Mouse (Mus musculus): ENCODE data around the gene Nsl1.
A peak's percentile ranks its signal among the peaks of the same experiment; 100 is the strongest.
"Not testable (repeated sequence)": the region's sequence is repeated elsewhere in the genome, so short reads cannot be mapped to it uniquely, and the experiment has no call there.

Nsl1 gene

DNA sequence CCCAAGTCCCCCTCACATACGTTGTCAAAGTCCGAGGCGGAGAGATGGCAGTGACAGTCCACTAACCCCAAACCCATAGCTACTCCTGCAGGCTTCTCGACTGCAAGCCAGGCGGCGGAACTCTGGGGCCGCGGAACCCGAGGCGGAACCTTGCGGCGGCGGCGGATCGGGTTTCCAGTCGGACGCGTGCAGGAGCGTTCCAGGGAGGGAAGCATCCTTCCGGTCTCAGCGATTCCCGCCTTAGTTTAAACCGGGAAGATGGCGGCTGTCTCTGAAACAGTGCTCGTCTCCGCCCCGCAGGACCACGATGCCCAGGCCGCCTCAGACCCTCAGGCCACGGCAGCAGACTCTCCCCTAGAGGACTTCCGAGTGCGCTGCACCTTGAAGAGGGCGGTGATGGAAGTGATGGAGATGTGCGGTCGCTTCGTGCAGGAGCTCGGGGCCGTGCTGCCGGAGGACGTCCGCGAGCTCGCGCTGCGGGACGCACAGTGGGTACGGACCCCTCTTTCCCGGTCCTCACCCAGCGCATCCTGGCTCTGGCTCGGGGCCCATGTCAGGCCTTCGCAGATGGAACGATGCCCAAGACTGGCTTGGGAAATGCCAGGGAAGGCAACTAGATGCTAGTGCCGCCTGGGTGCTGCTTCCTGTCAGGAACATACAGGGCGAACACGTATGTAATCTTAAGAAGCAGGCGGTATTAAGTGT lies at the start of gene Nsl1, which contains the start of gene Tatdn3:
Gene Nsl1, plus strand, starts transcription at position 232 of the 705 bp plus-strand sequence.
Gene Tatdn3, minus strand, starts transcription at position 152 of the 705 bp plus-strand sequence.
- peak; percentile 88 for DNase-seq

DNA sequence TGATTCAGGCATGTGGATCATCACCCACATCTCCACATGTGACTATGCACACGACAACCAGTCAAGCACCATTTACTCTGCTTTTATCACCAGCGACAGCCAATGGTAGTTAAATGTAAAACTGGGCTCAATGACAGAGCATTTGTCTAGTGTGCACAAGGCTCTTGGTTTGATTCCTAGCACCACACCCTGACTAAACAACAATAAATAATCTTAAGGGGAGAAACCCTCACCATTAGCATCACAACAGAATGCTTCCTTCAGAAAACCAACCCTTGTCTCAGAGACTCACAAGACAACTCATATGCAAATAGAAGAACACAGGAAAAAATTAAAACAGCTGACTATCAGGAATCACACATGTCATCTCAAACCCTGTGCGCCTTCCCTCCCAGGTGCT lies 48.5 kb upstream of the Nsl1 start:
- DNase-seq: no peak

DNA sequence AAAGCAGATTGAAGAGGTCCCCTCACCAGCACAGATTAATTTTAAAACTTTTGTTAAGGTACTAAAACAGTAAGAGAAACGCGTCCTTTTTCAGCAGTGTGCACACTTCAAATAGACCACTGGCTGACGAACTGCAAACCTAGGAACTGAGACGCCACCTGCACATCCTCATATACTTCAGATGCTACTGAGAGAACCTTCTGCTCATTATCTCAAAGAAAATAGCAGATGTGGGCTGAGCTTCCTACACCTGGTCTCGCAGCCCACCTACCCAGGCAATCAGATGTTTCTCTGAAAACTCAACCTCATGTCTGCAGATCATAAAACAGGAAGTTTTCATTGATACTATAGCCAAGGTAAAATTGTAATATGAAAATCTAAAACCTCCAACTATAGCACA lies 43.0 kb upstream of the Nsl1 start:
- DNase-seq: no peak

DNA sequence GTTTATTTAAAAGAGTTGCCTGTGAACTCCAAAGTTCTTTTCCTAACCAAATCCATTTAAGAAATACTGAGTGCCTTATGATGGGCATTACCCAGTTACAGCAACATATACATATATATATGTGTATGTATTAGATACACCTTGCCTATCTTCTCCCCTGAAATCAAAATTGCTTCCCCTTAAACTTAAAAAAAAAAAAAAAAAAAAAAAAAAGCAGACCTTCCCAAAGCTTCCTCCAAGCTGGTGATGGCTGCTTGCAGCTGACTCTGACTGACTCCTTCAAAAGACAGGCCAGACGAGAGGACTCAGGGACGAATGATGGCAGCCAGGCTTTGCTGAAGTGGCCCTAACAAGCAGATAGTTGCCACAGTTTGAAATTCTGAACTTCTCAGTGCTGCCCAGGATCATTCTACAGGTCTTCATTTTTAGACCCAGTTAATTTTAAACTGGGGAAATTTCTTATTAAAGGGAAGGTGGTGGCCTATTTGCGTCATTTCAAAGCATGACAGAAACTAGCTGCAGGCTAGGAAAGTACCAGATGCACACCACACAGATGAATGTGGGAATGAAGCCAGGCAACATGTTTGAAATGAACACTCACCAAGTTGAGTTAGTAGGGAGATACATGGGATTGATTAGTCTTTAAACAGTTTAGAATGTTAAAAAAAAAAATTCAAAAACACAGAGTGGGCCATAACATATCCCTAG lies 42.4 kb upstream of the Nsl1 start:
- no peak for DNase-seq

DNA sequence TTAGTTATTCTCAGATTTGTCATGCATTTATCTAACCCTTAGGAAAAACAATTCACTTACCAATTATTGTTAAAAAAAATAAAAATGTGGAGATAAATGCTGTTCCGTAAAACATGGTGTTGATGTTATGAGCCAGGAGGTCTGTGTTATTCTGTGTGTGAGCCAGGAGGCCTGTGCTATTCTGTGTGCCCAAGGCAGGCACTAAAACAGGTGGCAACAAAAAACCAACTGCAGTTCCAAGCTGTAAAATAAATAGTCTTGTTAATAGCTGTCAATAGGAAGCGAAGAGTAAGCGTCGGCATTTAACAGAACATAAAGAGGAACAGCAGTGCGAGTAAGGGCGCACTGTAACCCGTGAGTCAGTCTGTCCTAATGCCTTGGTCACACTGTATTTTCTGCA lies 41.8 kb upstream of the Nsl1 start:
- no peak for DNase-seq

DNA sequence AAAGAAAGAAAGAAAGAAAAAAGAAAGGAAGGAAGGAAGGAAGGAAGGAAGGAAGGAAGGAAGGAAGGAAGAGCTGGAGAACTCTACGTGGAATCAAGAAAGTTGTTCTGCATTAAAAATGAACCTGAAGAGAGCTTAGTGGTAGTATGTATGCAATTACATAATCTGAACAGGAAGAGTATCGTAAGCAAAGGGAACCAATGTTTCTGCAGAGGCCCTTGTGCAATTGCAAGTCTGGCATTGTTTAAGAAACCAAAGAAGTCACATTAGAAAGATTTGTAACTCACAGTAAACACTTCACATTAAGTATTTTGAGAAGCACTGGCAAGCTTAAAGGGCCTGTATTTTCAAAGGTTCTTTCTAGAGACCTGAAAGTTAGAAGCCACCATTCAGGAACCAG lies 39.7 kb upstream of the Nsl1 start:
- no peak for DNase-seq

DNA sequence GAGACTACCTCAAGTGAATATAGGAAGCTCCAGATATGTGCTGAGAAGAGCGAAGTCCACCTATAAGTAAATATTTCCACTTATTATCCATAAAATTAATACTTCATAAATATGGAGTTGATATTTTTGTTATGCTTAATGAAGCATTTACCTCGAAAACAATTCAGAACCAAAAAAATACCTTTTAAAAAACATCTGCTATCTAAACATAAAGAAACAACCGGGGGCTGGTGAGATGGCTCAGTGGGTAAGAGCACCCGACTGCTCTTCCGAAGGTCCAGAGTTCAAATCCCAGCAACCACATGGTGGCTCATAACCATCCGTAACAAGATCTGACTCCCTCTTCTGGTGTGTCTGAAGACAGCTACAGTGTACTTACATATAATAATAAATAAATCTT lies 39.0 kb upstream of the Nsl1 start:
- DNase-seq: not testable (repeated sequence)

DNA sequence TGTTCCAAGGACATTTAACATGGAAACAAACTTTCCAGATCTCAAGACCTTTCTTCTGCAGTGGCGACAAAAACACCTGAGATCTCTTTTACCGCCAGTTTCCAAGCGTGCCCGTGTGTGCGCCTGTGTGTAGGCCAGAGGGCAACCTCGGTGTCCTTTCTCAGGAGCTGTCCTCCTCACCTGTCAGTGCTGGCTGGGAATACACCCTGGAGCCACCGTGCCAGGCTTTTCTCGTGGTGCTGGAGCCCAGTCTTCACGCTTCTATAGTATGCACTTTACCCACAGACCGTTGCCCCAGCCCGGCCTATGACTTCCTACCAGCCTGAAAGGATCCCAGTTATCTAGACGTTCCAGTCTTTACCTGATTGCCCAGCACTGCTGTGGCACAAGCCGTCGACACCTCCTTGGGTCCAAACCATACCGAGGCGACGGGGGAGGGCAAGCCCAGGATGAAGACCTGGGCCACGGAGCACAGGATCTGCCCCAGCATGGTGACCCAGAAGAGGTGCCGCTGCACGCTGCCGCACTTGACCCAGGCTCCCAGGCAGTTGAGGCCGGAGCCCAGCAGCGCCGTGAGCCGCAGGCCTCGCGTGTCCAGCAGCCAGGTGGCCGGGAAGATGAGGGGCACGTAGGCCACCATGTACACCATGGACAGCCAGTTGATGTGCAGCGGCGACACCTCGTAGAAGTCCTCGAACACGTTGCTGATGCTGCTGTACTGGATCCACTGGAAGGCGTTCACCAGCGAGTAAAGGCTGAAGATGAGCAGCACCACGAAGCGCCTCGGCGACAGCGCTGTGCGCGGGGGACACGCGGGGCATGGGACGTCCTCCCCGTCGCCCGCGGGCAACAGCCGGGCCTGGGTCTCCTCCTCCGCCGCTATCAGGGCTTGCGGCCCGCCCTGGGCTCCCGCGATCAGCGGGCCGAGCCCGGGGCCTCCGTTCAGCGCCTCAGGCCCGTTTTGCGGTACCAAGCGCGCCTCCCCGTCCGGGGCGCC lies 37.5 kb upstream of the Nsl1 start:
- DNase-seq: peak; percentile 44

DNA sequence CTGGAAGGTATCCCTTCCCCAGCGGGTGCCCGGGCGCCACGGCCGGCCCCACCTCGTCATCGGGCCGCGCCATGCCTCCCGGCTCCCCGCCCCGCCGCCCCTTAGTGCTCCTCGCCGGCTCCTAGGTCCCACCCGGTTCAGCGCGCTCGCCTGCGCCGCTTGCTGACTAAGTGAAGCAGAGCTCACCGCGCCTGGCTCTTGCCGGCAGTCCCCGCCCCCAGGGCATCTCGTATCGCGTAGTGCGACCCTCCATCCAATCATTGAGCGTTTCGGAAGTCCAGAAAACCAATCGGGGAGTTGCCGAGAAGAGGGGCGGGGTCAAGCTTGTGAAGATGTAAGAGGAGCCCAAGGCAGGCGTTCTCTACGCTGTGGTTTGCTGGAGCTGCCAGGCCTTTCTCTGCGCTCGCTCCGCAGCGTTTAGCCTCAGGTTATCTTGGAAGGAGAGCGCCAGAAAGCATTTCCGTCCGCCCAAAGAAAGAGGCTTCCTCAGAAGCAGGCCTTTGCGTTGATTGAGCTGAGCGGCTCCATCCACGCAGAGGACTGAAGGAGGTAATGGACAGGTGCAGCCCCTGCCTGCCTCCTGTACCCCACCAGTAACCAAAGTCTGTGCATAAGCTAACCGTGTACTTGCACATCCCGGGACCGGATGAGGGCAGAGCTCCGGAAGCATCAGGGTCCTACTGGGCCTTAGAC lies 36.6 kb upstream of the Nsl1 start, which contains the start of gene Flvcr1:
Gene Flvcr1, minus strand, starts transcription at position 138 of the 693 bp plus-strand sequence.
- peak; percentile 99 for DNase-seq

DNA sequence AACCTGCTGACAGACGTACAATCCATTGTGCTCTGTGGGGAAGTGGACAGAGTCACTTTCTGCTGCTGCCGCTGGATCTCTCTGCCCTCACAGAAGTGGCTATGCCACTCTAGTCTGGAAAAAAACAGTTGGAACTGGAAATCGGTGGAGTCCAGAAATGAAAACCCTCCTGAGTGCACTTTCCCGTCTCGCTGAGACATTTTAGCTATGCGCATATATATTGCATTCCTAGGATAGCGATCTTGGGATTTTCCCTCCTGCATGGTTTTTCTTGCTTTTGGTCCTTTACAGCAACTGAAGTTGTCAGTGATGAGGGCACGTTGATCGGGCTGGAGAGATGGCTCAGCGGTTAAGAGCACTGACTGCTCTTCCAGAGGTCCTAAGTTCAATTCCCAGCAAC lies 32.6 kb upstream of the Nsl1 start:
- no peak for DNase-seq

DNA sequence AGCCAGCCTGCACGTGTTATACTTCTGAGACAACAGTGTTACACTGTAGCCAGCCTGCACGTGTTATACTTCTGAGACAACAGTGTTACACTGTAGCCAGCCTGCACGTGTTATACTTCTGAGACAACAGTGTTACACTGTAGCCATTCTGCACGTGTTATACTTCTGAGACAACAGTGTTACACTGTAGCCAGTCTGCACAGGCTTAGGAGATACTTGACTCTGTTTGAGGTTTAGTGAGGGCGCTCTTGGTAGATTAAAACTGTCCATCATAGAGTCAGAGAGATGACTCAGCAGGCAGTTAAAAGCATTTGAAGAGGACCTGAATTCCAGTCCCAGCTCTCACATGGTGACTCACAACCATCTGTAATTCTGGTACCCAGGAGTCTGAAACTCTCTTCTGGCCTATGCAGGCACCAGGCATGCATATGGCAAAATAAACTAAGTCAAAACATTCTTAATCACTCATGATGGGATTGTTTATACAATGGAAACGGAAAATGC lies 31.8 kb upstream of the Nsl1 start:
- not testable (repeated sequence) for DNase-seq

DNA sequence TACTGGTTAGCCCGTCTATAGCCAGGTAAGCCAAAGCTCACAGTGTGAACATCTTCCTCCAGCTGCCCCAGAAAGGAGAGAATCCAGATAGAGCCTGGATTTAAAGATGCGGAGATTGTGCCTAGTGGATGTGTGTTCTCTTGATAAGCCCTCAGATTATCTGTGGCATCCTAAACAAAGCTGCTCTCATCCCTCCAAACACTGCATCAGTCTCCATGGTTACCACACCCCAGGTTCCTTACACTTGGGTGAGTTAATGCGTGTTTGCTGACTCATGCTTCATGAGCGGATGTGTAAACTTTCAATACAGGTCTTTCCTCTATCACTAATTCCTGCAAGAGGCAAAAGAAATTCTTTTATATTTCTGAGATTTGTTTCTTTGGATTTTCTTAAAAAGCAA lies 27.2 kb upstream of the Nsl1 start:
- no peak for DNase-seq

DNA sequence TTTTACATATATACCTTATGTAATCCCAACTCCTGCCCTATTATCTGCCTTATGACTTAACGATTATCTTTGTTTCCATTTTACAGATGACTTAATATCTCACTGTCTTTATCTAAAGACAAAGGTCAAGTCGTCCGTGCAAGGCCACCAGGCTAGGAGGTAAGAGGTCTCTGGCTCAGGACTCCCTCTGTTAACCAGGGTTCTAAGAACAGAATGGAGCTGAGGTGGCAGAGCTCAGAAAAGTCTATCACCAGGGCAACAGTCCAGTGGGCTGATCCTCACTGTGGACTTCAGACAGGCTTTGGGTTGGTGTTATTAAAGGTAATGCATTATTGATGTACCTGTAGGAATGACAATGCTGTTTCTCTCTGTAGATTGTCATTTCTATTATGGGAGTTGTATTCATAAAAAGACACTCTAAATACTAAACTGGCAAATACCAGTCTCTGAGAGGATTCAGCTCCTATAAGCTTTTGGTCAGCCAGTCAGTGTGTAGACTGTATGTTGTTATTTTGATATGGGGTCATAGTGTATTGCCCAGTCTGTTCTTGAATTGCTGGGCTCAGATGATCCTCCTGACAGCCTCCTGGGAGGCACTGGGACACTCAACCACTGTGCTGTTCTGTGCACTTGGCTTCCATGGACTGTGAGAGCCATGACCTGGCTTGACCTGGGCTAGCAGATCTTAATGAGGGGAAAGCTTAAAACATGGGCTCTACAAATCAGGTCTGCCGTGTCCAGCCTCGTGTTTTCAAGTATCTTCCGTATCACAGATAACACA lies 26.1 kb upstream of the Nsl1 start, which contains the start of gene Spata45:
Gene Spata45, plus strand, starts transcription at position 86 of the 781 bp plus-strand sequence.
- no peak for DNase-seq

DNA sequence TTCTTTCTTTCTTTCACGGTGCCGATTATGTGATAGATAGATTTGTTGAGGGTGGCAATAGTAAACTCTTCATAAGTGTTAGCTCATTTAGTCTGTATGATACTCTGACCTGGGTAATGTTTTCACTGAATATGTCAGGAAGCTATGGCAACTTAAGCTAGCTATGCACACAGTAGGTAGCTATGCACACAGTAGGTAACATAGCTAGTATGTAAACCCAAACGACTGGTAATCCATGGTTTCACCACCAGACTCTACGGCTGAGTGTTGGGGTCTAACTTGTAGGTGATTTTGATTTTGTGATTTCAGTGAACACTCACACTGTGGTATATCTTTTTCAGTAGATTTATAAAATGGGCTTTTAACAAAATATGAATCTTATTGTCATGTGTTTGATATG lies 24.8 kb upstream of the Nsl1 start:
- no peak for DNase-seq

DNA sequence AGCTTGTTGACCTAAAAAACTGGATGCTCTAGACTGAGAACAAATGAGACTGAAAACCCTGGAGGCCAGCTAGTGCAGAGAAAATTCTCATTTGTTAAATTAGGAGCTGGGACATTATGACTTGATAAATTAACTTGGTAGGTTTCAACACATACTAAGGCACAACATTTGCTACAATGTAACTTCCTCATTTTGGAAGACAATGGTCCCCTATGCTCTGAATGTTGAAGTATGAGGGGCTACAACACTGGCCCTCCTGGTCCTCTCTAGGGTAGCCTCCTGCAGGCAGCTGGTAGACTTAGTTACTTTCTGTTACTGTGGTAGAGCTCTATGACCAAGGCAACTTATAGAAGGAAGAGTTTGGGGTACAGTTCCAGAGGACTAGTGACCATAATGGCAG lies 21.5 kb upstream of the Nsl1 start:
- DNase-seq: no peak

DNA sequence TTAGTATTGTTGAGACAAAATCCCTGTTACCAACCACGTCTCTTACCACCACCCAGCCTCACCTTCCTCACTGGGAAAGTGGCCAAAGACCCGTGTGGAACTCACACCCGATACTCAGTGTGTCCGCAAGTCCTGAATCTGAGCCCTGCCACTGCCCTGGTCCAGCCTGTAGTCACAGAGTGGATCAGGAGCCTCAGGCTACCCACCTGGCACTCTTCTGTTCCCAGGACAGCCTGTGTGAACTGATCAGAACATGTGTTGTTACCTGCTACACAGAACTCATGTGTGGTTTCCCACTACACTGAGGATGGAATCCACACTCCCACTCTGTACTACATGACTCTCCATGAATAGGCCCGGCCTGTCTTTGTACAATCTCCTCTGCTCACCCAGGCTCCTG lies 20.7 kb upstream of the Nsl1 start:
- no peak for DNase-seq

DNA sequence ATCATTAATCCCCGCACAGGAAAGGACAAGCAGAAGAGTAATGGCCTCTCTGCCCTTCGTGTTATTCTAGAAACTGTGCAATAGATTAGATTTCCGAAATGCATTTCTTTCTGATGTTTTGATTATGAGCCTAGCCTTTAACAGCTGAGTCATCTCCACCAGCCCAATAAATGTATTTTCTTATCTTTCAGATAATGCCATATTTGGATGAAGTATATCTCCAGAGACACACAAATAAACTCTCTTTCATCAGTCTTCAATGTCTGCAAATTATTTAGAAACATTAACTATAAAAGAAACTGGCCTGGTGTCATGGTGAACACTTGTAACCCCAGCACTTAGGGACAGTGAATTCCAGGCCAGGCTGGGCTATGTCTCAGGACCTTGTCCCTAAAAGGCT lies 20.1 kb upstream of the Nsl1 start:
- no peak for DNase-seq

DNA sequence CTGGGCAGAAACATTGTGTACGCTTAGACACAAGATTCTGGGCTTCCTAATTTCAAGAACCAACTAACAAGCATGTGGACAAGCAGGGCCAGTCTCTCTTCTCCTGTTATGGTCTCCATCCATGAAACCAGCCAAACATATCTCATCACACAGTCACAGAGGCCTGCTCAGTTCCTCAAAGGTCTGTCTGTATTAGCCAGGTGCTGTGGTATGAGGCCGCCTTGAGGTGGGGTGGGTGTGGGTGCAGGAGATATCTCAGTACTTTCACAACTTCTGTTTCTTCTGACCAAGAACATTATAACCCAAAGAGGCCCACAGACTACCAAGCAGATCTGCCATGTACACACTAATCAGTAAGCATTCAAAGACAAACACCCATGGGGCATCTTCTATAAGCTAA lies 17.5 kb upstream of the Nsl1 start:
- DNase-seq: no peak

DNA sequence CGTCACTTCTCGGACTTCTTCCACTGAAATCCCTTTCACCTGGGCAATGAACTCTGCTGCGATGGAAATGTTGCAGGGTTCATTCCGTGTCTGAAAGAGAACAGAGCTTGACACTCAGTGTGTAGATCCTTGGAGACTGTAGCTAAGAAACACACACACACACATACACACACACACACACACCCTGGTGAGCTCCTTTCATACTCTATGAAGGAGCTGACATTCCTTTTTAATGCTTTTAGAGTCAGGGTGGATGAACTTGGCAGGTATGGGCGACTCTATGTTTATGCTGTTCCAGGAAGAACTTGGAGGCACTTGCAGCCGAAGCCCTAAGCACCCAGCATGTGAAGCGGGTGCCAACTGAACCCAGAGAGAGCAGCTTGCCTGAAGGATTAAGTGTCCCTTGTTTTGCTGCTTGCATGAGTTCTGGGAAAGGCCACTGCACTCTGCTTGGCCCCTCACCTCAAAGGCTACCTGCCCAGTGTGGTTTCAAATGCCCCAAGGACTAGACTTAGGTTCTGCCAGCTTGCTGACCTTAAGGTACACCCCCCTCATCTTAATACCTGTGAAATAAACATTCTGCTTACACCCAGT lies 16.5 kb upstream of the Nsl1 start:
- no peak for DNase-seq

DNA sequence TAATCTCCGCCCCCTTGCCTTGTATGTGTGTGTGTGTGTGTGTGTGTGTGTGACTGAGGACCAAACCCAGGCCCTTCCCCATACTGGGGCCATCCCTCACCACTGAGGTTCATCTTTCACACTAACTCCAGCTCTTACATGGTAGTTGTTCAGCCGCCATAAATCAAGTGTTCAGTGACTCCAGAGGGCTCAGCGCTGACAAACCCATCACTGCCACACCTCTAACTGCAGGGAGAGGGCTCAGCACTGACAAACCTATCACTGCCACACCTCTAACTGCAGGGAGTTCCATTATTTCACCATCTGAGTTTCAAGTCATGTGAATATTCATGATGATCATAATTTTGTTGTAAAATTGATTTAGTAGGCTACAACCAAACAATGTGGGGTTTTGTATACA lies 9.3 kb upstream of the Nsl1 start:
- no peak for DNase-seq
